Mouse (Mus musculus) midbrain, embryonic 10.5 days (tissue): ENCODE measurements around the gene Aldh1a3. TPM values are rescaled to one million over a fixed set of nuclear protein-coding genes. Genes with fewer than 3 reads are reported as not detected.

ENCODE experiments used
- DNase-seq: peaks from one replicate; pipeline ENCODE4 v3.0.0-alpha.2; 2017; ENCODE audit warnings: low spot score
- H3K27ac ChIP-seq: fragments of 300-500 bp; sonication (generic); replicated peaks from 2 replicates; pipeline ENCODE4 v1.5.1; 2016; ENCODE audit warnings: mild to moderate bottlenecking
- H3K27me3 ChIP-seq: fragments of 300-500 bp; sonication (generic); 2 replicates; pipeline ENCODE4 v1.6.1; 2016; ENCODE audit warnings: low read depth, mild to moderate bottlenecking; ENCODE audit not compliant: poor library complexity, severe bottlenecking
- H3K36me3 ChIP-seq: fragments of 300-500 bp; sonication (generic); 2 replicates; pipeline ENCODE4 v1.6.1; 2016; ENCODE audit warnings: mild to moderate bottlenecking, moderate library complexity
- H3K4me1 ChIP-seq: fragments of 300-500 bp; sonication (generic); 2 replicates; pipeline ENCODE4 v1.6.1; 2016
- H3K4me3 ChIP-seq: fragments of 300-500 bp; sonication (generic); 2 replicates; pipeline ENCODE4 v1.5.1; 2016; ENCODE audit warnings: mild to moderate bottlenecking, moderate library complexity
- H3K9me3 ChIP-seq: fragments of 300-500 bp; sonication (generic); replicated peaks from 2 replicates; pipeline ENCODE4 v1.6.1; 2016; ENCODE audit warnings: mild to moderate bottlenecking
- WGBS: fragments of 180-500 bp; shearing (Covaris S2); methylation state at CpG from one replicate; pipeline ENCODE4 v1.1.7; 2016; 5-methylcytosine and 5-hydroxymethylcytosine counted together
- polyA plus RNA-seq: library from polyadenylated mRNA; unstranded; fragments of >200 nt; fragmentation: Nextera tagmentation; extraction: Ambion mirVana; gene quantifications from 2 replicates; pipeline ENCODE4 v1.2.1, GENCODE M21; 2016

Aldh1a3 gene
- polyA plus RNA-seq, 1 experiment from 2014 or later = 9.2 TPM

DNA sequence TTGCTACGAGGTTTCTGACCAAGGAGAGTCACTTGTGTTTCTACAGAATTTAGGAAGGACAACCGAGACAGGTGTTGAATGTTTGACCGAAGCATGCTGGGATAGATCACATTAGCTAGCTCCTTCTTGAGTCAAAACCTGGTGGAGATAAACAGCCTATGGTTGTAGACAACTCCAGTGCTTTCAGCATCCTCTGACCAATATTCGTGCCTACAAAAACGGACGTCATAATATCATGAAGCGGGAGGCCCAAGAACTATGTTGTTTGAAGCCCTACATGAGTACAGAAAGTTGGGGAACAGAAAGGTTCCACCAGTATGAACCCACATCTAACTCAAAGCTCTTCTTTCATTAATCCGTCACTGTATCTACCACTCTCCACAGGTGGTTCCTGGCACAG, 42.4 kb downstream of the Aldh1a3 start:
- H3K27me3 ChIP-seq = peaks cover 31% of the 10 kb centered on the region; the same call in 1 of the 2 replicates
- WGBS = 92% methylated on average over 8 of the region's 8 CpGs
- H3K27ac ChIP-seq = no peak overlapping the region
- no peak for DNase-seq
- H3K4me1 ChIP-seq = peaks cover 20% of the 10 kb centered on the region
- no peaks in the 10 kb centered on the region for H3K9me3 ChIP-seq
- no peaks in the 10 kb centered on the region for H3K36me3 ChIP-seq
- no peak overlapping the region for H3K4me3 ChIP-seq

DNA sequence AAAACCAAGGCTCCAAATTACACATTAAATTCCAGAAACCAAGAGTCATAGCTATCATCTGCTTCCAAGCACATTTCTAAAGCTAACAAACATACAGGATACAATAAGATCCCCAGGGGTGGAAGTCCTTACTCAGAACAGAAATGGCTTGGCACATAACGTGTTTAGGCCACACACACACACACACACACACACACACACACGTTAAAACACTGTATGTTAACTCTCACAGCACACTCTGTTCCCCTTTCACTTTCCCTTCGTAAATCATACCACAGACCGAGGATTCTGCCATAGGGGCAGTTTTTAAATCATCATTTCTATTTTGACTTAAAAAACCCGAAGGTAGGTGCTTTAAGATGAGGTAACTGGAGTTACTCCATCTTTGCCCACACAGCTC, 43.1 kb downstream of the Aldh1a3 start:
- DNase-seq = no peak
- WGBS = 82% methylated on average over 5 of the region's 5 CpGs
- peaks cover 20% of the 10 kb centered on the region for H3K4me1 ChIP-seq
- H3K4me3 ChIP-seq = no peak overlapping the region
- H3K36me3 ChIP-seq = no peaks in the 10 kb centered on the region
- peaks cover 31% of the 10 kb centered on the region; the same call in 1 of the 2 replicates for H3K27me3 ChIP-seq
- H3K27ac ChIP-seq = no peak overlapping the region
- no peaks in the 10 kb centered on the region for H3K9me3 ChIP-seq

DNA sequence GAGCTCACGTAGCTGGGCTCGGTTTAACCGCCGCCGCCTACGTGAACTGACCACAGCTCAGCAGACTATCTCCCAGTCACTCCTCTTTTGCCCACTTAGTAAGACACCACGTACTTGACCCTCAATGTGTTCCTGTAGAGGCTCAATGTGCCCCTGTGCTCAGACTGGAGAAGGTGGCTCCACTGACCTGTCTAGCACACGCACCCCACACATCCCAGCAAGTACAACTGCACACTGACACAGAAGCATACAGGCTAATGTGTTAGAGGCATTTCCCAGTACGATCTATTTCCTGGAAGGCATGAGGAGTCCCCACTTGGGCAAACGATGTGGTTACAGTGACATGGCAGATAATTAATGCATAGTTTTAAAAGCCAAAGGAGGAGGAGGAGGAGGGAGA, 50.8 kb downstream of the Aldh1a3 start:
- no peak for DNase-seq
- H3K27me3 ChIP-seq = no peaks in the 10 kb centered on the region
- H3K27ac ChIP-seq = no peak overlapping the region
- H3K4me3 ChIP-seq = no peak overlapping the region
- 89% methylated on average over 10 of the region's 10 CpGs for WGBS
- H3K36me3 ChIP-seq = no peaks in the 10 kb centered on the region
- H3K4me1 ChIP-seq = peaks cover 6% of the 10 kb centered on the region; the same call in 1 of the 2 replicates
- H3K9me3 ChIP-seq = no peaks in the 10 kb centered on the region

GRCm38 (mm10) chr7:66375736-66376135, 51.6 kb downstream of the Aldh1a3 start:
- no peak for DNase-seq
- peaks cover 6% of the 10 kb centered on the region; the same call in 1 of the 2 replicates for H3K4me1 ChIP-seq
- no peak overlapping the region for H3K27ac ChIP-seq
- H3K27me3 ChIP-seq = no peaks in the 10 kb centered on the region
- H3K9me3 ChIP-seq = no peaks in the 10 kb centered on the region
- WGBS = 80% methylated on average over 4 of the region's 4 CpGs
- no peaks in the 10 kb centered on the region for H3K36me3 ChIP-seq
- H3K4me3 ChIP-seq = no peak overlapping the region

- H3K27ac ChIP-seq = no peak overlapping the region
- H3K27me3 ChIP-seq = no peaks in the 10 kb centered on the region
- H3K4me3 ChIP-seq = no peak overlapping the region
- no peak for DNase-seq
- H3K4me1 ChIP-seq = peaks cover 6% of the 10 kb centered on the region; the same call in 1 of the 2 replicates
- H3K36me3 ChIP-seq = no peaks in the 10 kb centered on the region
- no peaks in the 10 kb centered on the region for H3K9me3 ChIP-seq
- WGBS = 88% methylated on average over 3 of the region's 3 CpGs
Measured at GRCm38 (mm10) chr7:66373391-66373790, 53.9 kb downstream of the Aldh1a3 start.

DNA sequence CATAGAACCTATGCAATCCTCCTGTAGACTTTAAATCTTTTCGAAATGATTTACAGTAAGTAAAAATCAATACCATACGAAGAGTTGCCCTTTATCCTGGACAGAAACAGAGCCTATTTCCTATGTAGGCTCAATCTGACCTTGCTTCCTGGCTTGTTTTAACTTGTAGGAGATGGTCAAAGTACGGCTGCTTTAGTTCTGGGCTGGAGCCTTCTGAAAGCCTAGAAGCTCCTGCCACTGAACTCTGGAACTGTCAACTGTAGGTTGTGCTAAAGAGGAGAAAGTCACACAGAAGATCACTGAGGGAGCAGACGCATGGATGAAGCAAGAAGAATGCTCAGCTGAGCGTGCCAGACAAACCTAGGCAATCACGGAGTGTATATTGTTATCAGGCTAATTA, 56.3 kb downstream of the Aldh1a3 start:
- no peak for DNase-seq
- no peaks in the 10 kb centered on the region for H3K4me1 ChIP-seq
- no peaks in the 10 kb centered on the region for H3K36me3 ChIP-seq
- no peaks in the 10 kb centered on the region for H3K9me3 ChIP-seq
- H3K4me3 ChIP-seq = no peak overlapping the region
- 91% methylated on average over 6 of the region's 6 CpGs for WGBS
- no peak overlapping the region for H3K27ac ChIP-seq
- no peaks in the 10 kb centered on the region for H3K27me3 ChIP-seq

DNA sequence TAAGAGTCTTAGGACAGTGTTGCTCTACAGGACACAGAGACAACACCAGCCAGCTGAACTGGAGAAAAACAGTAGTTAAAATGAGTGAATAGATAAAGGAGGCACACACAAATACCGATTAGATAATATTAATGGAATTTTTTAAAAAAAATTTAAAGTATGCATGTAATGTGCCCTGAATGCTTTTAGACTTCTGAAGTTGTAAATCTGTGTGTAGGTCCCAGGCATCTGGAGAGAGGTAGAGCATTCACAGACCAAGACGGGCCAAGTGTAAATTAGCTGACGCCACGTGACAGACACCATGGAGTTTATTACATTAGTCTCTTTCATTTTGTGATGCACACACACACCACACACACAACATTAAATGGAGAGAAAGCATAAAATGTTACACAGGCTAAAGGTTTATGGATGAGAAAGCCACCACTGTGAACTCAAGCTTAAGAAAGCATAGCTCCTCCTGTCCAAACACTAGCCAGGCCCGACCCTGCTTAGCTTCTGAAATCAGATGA, 57.3 kb downstream of the Aldh1a3 start:
- H3K4me1 ChIP-seq = no peaks in the 10 kb centered on the region
- H3K9me3 ChIP-seq = no peaks in the 10 kb centered on the region
- DNase-seq = no peak
- H3K36me3 ChIP-seq = no peaks in the 10 kb centered on the region
- H3K27me3 ChIP-seq = no peaks in the 10 kb centered on the region
- 78% methylated on average over 5 of the region's 5 CpGs for WGBS
- no peak overlapping the region for H3K27ac ChIP-seq
- no peak overlapping the region for H3K4me3 ChIP-seq

DNA sequence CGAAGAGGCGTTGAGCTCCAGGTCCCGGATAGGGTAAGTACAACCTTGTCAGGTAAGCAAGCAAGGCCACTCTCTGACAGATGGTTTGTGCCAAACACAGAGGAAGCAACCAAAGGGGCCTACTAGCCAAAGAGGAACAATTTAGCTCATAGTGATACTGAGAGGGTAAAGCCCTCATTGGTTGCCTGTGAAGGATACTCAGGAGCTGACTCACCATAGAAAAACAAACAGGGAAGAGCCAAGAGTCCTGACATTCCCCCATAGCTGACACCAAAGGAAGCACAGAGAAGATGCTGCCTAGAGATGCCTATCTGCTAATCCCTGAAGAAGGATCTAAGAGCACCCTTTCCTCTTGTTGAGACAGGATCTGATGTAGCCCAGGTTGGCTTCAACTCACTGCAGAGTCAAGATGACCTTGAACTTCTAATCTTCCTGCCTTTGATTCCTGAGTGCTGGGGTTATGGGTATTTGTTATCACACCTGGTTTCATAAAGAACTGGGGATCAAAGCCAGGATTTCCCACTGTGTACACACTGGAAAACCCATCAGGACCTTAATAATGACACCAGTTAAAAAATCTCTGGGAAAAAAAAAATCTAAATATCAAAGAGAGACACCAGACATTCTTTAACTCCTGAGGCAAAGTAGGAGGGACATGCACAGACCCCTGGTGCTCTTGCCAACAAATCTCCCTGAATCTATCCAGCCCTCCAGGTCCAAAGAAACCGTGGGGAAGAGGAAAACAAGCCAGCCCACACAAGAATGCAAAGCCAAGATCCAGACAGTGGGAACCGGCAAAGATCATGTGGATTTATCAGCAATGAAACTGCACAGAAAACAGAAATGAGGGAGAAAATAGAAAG, 58.0 kb downstream of the Aldh1a3 start:
- H3K4me3 ChIP-seq = no peak overlapping the region
- no peak overlapping the region for H3K27ac ChIP-seq
- 79% methylated on average over 5 of the region's 5 CpGs for WGBS
- no peaks in the 10 kb centered on the region for H3K4me1 ChIP-seq
- no peaks in the 10 kb centered on the region for H3K27me3 ChIP-seq
- no peak for DNase-seq
- no peaks in the 10 kb centered on the region for H3K36me3 ChIP-seq
- H3K9me3 ChIP-seq = no peaks in the 10 kb centered on the region

GRCm38 (mm10) chr7:66365904-66366303, 61.4 kb downstream of the Aldh1a3 start, which contains the start of gene Gm10974:
Gene Gm10974, plus strand, starts transcription at chr7:66365905.
- Histone ChIP-seq H3K36me3 (no peaks in the 10 kb centered on the region), H3K4me1 (no peaks in the 10 kb centered on the region), H3K4me3 (no peak within 1 kb of the TSS), H3K9me3 (peaks cover 15% of the 10 kb centered on the region), H3K27ac (no peak within 1 kb of the TSS), H3K27me3 (no peaks in the 10 kb centered on the region)
- 77% methylated on average over 2 of the region's 2 CpGs for WGBS
- DNase-seq = no peak

DNA sequence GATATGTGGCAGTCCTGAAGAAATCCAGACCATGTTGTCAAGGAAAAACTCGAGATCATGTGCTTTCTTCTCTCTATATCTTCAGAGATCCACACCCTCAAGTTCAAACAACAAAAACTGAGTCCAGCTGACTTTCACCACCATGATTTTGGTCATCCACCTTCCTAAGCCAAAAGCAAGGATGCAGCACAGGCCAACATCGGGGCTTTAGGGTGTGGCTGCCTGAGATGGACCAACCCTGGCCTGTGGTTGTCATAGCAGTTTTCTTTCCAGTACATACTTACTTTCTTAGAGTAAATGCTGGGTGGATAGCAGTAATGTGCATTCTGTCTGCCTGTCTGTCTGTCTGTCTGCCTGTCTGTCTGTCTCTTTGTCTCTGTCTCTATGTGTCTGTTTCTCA, 61.9 kb downstream of the Aldh1a3 start:
- 79% methylated on average over 2 of the region's 2 CpGs for WGBS
- Histone ChIP-seq H3K9me3 (peaks cover 15% of the 10 kb centered on the region), H3K27ac (no peak overlapping the region), H3K4me3 (no peak overlapping the region), H3K4me1 (no peaks in the 10 kb centered on the region), H3K36me3 (no peaks in the 10 kb centered on the region), H3K27me3 (no peaks in the 10 kb centered on the region)
- DNase-seq = no peak

DNA sequence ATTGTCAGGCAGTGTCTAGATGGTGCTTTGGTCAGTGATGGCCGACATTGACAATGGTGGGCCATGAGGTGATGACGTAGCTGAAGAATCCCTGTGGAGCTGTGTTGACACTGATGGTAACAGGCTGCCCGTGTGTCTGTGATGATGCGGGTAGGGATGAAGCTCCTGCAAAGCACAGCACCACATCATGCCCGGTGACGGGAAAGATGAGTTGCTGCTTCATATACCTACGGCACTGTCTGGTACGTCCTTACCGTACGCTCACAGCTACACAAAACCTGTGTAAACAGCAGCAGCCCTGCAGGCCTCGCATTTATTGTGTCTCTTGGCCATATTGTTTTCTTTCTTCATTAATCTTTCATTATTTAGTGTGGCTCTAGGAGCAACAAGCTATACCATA, 62.8 kb downstream of the Aldh1a3 start:
- no peaks in the 10 kb centered on the region for H3K36me3 ChIP-seq
- no peak for DNase-seq
- no peaks in the 10 kb centered on the region for H3K4me1 ChIP-seq
- H3K27ac ChIP-seq = no peak overlapping the region
- no peak overlapping the region for H3K4me3 ChIP-seq
- H3K27me3 ChIP-seq = no peaks in the 10 kb centered on the region
- 94% methylated on average over 11 of the region's 11 CpGs for WGBS
- H3K9me3 ChIP-seq = peaks cover 15% of the 10 kb centered on the region

DNA sequence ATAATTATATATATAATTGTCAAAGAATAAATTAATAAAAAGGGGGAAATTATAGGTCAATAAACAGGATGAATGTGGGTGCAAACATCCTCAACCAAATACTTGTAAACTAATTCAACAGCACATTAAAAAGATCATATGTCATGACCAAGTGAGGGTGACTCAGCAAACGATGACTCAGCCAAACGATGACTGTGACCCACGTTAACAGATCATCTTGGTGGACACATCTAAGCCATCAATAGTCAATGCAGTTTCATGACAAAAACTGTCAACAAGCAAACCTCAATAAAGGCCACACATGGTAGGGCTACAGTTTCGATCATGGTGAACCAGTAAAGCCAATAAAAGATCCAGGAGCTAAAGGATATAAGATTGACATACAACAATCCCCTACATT, 68.3 kb downstream of the Aldh1a3 start:
- no peak for DNase-seq
- Histone ChIP-seq H3K36me3 (no peaks in the 10 kb centered on the region), H3K4me3 (no peak overlapping the region), H3K27me3 (no peaks in the 10 kb centered on the region), H3K4me1 (no peaks in the 10 kb centered on the region), H3K27ac (no peak overlapping the region), H3K9me3 (peaks cover 15% of the 10 kb centered on the region)
- WGBS = 91% methylated on average over 4 of the region's 4 CpGs

DNA sequence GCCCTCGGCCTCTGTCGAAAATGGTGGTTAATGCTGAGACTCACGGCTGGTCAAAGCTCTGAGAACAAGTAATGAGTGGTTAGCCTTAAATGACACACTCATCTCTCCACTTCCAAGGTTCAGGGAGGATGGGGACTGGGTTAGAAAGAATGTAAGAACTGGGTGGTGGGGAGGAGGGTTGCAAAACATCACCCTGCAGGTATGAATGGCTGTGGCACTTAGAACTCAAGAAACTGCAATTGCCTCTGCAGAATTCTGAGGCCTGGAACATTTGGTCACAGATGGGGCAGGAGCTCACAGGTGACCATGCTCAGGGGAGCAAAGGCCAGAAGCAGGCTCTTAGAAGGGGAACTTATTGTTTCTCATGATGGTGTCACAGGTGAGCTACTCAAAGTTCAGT, 68.9 kb downstream of the Aldh1a3 start:
- 89% methylated on average over 3 of the region's 3 CpGs for WGBS
- no peaks in the 10 kb centered on the region for H3K27me3 ChIP-seq
- H3K9me3 ChIP-seq = peaks cover 15% of the 10 kb centered on the region
- DNase-seq = no peak
- H3K27ac ChIP-seq = no peak overlapping the region
- H3K4me1 ChIP-seq = no peaks in the 10 kb centered on the region
- H3K4me3 ChIP-seq = no peak overlapping the region
- H3K36me3 ChIP-seq = no peaks in the 10 kb centered on the region
